13 mouse cellular contexts compared by ENCODE assay signal in genomic region chr16:78317960-78318359, GRCm38 (mm10). TPM values are rescaled to one million over a fixed set of nuclear protein-coding genes. Genes with fewer than 3 reads are reported as not detected.
DNase-seq lines count a peak whose midpoint lies in the region; ATAC-seq and TF ChIP-seq lines count a peak whose summit lies in the region.
"Had no signal": no experiment of that assay in that cellular context is flagged by ENCODE, and none has a peak within 500 bp of the region (broad histone marks: within the 10 kb centered on the region; RNA-seq: fewer than 3 reads in every experiment).

No protein-coding gene starts in this region.

- H3K27ac ChIP-seq in heart, embryonic 13.5 days (replicated peaks) = peak overlapping the region; percentile 62
- H3K27ac ChIP-seq in liver, postnatal 0 days (ENCODE audit: low read depth) = peak overlapping the region; percentile 49
- H3K27ac ChIP-seq: embryonic facial prominence, embryonic 15.5 days; macrophage; neural tube, embryonic 13.5 days had no signal

- WGBS in heart, embryonic 13.5 days = 12% methylated on average over 7 of the region's 7 CpGs
- WGBS in liver, postnatal 0 days (ENCODE audit: insufficient replicate concordance) = 33% methylated on average over 7 of the region's 7 CpGs

- peaks cover 77% of the 10 kb centered on the region for H3K4me1 ChIP-seq in heart, embryonic 13.5 days
- H3K4me1 ChIP-seq in liver, postnatal 0 days (ENCODE audit: insufficient read depth) = peaks cover 11% of the 10 kb centered on the region

- H3K4me2 ChIP-seq in heart, embryonic 13.5 days = peak overlapping the region; percentile 50
- H3K4me2 ChIP-seq in liver, postnatal 0 days (ENCODE audit: low read depth, low read length) = 0 out of 2 replicates have a peak overlapping the region, but pooled peaks have one; percentile 26
- H3K4me2 ChIP-seq: embryonic facial prominence, embryonic 15.5 days; neural tube, embryonic 13.5 days had no signal

- no peaks in the 10 kb centered on the region for H3K27me3 ChIP-seq in heart, embryonic 13.5 days (replicated peaks)
- H3K27me3 ChIP-seq in liver, postnatal 0 days (ENCODE audit: insufficient read depth, low read length) = no peaks in the 10 kb centered on the region
- H3K27me3 ChIP-seq: embryonic facial prominence, embryonic 15.5 days; neural tube, embryonic 13.5 days had no signal

- ATAC-seq in heart, embryonic 13.5 days (ENCODE audit: extremely low read depth, insufficient number of reproducible peaks, low FRiP score, low TSS enrichment) = peak; percentile 14; the same call in 1 of the 2 replicates
- peak; percentile 90 for ATAC-seq in liver, postnatal 0 days

- TF ChIP-seq CTCF in liver, postnatal 0 days (IDR thresholded peaks at IDR 0.05; ENCODE audit: low read depth) = no peak

- H3K4me3 ChIP-seq in heart, embryonic 13.5 days = 0 out of 2 replicates have a peak overlapping the region, but pooled peaks have one; percentile 13
- H3K4me3 ChIP-seq in liver, postnatal 0 days (ENCODE audit: low read depth, low read length) = no peak overlapping the region
- H3K4me3 ChIP-seq: embryonic facial prominence, embryonic 15.5 days; neural tube, embryonic 13.5 days had no signal

- TF ChIP-seq EP300 in liver, postnatal 0 days (IDR thresholded peaks at IDR 0.05; ENCODE audit: low read depth) = peak; percentile 33; the same call in 1 of the 2 replicates

- H3K9me3 ChIP-seq in heart, embryonic 13.5 days = no peaks in the 10 kb centered on the region
- H3K9me3 ChIP-seq in liver, postnatal 0 days (ENCODE audit: low read length) = no peaks in the 10 kb centered on the region
- H3K9me3 ChIP-seq: embryonic facial prominence, embryonic 15.5 days; neural tube, embryonic 13.5 days had no signal

- peak; percentile 49 for DNase-seq in adrenal gland, adult 2 months
- DNase-seq in adrenal gland, postnatal 4 days (ENCODE audit: low spot score in 2 of 2) = no peak
- DNase-seq in 3134 (ENCODE audit: extremely low read depth, insufficient read length, low spot score) = peak; percentile 57
- no peak for DNase-seq in liver, postnatal 0 days
- no peak for DNase-seq in layer of hippocampus, adult 9-11 months
- DNase-seq in thymus, postnatal 4 days = no peak
- DNase-seq in gastrocnemius, postnatal 10 days = no peak
- DNase-seq: B cell, adult 2 months; thymus, postnatal 36 days had no signal

- H3K36me3 ChIP-seq in heart, embryonic 13.5 days = 0 out of 2 replicates have a peak, but pooled peaks cover 2% of the 10 kb centered on the region
- no peaks in the 10 kb centered on the region for H3K36me3 ChIP-seq in liver, postnatal 0 days (replicated peaks; ENCODE audit: insufficient read depth, low read length)
- H3K36me3 ChIP-seq: embryonic facial prominence, embryonic 15.5 days; neural tube, embryonic 13.5 days had no signal

- H3K9ac ChIP-seq in heart, embryonic 13.5 days = peak overlapping the region; percentile 65
- H3K9ac ChIP-seq in liver, postnatal 0 days (replicated peaks) = no peak overlapping the region
- H3K9ac ChIP-seq: embryonic facial prominence, embryonic 15.5 days; neural tube, embryonic 13.5 days had no signal

RNA-seq across cellular contexts. Expression of gene Cxadr, which starts 16.7 kb away (rescaled TPM):
- 10 to 100 TPM; 13.1 to 23.8 TPM for total RNA-seq in adrenal gland, adult 2 months (2021)
- polyA plus RNA-seq in adrenal gland, adult 2 months (2012; rRNA removed) = 11.0 and 26.1 TPM in 2 replicates
- 10 to 100 TPM; 16.8 to 18.4 TPM for total RNA-seq in adrenal gland, postnatal 4 days (2021)
- 28.3 and 31.3 TPM in 2 replicates for polyA plus RNA-seq in heart, embryonic 13.5 days (2015; fragmentation: Nextera tagmentation; extraction: Ambion mirVana)
- 24.7 and 27.1 TPM in 2 replicates for polyA plus RNA-seq in liver, postnatal 0 days (2015; fragmentation: Nextera tagmentation; extraction: Ambion mirVana)
- 1 to 10 TPM; 1.3 to 1.5 TPM for total RNA-seq in gastrocnemius, postnatal 10 days (2021)
- polyA plus RNA-seq: macrophage had no signal

RNA-seq across cellular contexts. Expression of gene Btg3, which starts 59.0 kb away (rescaled TPM):
- 10 to 100 TPM; 28.4 to 33.6 TPM for total RNA-seq in adrenal gland, adult 2 months (2021)
- polyA plus RNA-seq in adrenal gland, adult 2 months (2012; rRNA removed) = 0.95 and 1.1 TPM in 2 replicates
- 10 to 100 TPM; 30.8 to 34.3 TPM for total RNA-seq in adrenal gland, postnatal 4 days (2021)
- polyA plus RNA-seq in heart, embryonic 13.5 days (2015; fragmentation: Nextera tagmentation; extraction: Ambion mirVana) = 64.5 and 76.0 TPM in 2 replicates
- polyA plus RNA-seq in liver, postnatal 0 days (2015; fragmentation: Nextera tagmentation; extraction: Ambion mirVana) = 20.5 and 21.7 TPM in 2 replicates
- 1 to 10 TPM; 7.6 to 9.9 TPM for total RNA-seq in gastrocnemius, postnatal 10 days (2021)

Comparison
In these comparisons a context has a peak if more than half of its experiments do, and no peak if none do; other contexts are left out.
1. DNase-seq: peak in adrenal gland, adult 2 months (single experiment) and 3134 (single experiment); none in adrenal gland, postnatal 4 days (0 of 2), liver, postnatal 0 days (single experiment), layer of hippocampus, adult 9-11 months (single experiment), thymus, postnatal 4 days (single experiment) and gastrocnemius, postnatal 10 days (single experiment).
2. RNA of gene Cxadr, which starts 16.7 kb away (total RNA-seq): 13.1 to 23.8 TPM in adrenal gland, adult 2 months and 16.8 to 18.4 TPM in adrenal gland, postnatal 4 days; 1.3 to 1.5 TPM in gastrocnemius, postnatal 10 days; every median in the first group is over 4 times any median in the second.